Mouse (Mus musculus) urinary bladder, postnatal 0 days (tissue): ENCODE results near the gene Kin. TPM values are rescaled to one million over a fixed set of nuclear protein-coding genes. Genes with fewer than 3 reads are reported as not detected.

Experiments
- polyA plus RNA-seq: library from polyadenylated mRNA; unstranded; fragments of >200 nt; fragmentation: Nextera tagmentation; extraction: Ambion mirVana; gene quantifications from 2 replicates; pipeline ENCODE4 v1.2.1, GENCODE M21; 2015

Gene Kin
- 14.1 and 15.8 TPM in 2 replicates for polyA plus RNA-seq

GRCm38 (mm10) chr2:10080310-10081010, at the start of gene Kin, which contains the start of gene Atp5c1:
Gene Kin (plus strand): TSS chr2:10080593.
Gene Atp5c1 (minus strand): TSS chr2:10080510.

GRCm38 (mm10) chr2:10048461-10048860, 31.9 kb upstream of the Kin start, which contains the start of gene Taf3:
Gene Taf3 (minus strand): TSS chr2:10048596.

GRCm38 (mm10) chr2:10131296-10131695, 50.9 kb downstream of the Kin start, which contains the start of gene Itih2:
Gene Itih2 (minus strand): TSS chr2:10131396.

Other genes starting within 250 kb of the Kin start
- 1.4 and 2.4 TPM in 2 replicates for gene 4930412O13Rik, start 199.3 kb upstream of the Kin start, polyA plus RNA-seq
- 5.0 and 5.2 TPM in 2 replicates for gene 9230102O04Rik, start 191.1 kb upstream of the Kin start, polyA plus RNA-seq
- 61.2 and 66.5 TPM in 2 replicates for gene Gata3, start 190.6 kb upstream of the Kin start, polyA plus RNA-seq
- gene Taf3, start 32.0 kb upstream of the Kin start, polyA plus RNA-seq, result 6.5 and 7.4 TPM in 2 replicates
- 588 and 650 TPM in 2 replicates for gene Atp5c1, start 83 bp upstream of the Kin start, polyA plus RNA-seq
- gene Itih2, start 50.8 kb downstream of the Kin start, polyA plus RNA-seq, result 2.9 and 4.4 TPM in 2 replicates
- gene Itih5, start 73.0 kb downstream of the Kin start, polyA plus RNA-seq, result 332 and 418 TPM in 2 replicates